23 mouse cellular contexts compared by ENCODE assay signal in genomic region chr3:106936067-106936466, GRCm38 (mm10).
DNase-seq lines count a peak whose midpoint lies in the region; ATAC-seq and TF ChIP-seq lines count a peak whose summit lies in the region.
"Had no signal": no experiment of that assay in that cellular context is flagged by ENCODE, and none has a peak within 500 bp of the region (broad histone marks: within the 10 kb centered on the region; RNA-seq: fewer than 3 reads in every experiment).

No protein-coding gene starts in this region.

- H3K9ac ChIP-seq in forebrain, postnatal 0 days: no peak overlapping the region
- H3K9ac ChIP-seq in forebrain, embryonic 12.5 days: no peak overlapping the region
- H3K9ac ChIP-seq: embryonic facial prominence, embryonic 12.5 days had no signal

- no peak overlapping the region for H3K27ac ChIP-seq in forebrain, postnatal 0 days (ENCODE audit: low read depth, low read length)
- no peak overlapping the region for H3K27ac ChIP-seq in forebrain, embryonic 12.5 days
- H3K27ac ChIP-seq in left cerebral cortex, adult 2 months: peak overlapping the region; percentile 37; the same call in 1 of the 2 replicates
- H3K27ac ChIP-seq: embryonic facial prominence, embryonic 10.5 days; embryonic facial prominence, embryonic 12.5 days had no signal

- no peaks in the 10 kb centered on the region for H3K27me3 ChIP-seq in forebrain, postnatal 0 days (ENCODE audit: insufficient read depth, low read length)
- no peaks in the 10 kb centered on the region for H3K27me3 ChIP-seq in forebrain, embryonic 12.5 days
- H3K27me3 ChIP-seq: CH12.LX; embryonic facial prominence, embryonic 12.5 days; Patski had no signal

- no peak for DNase-seq in forebrain, postnatal 0 days
- no peak for DNase-seq in left cerebral cortex, adult 2 months (ENCODE audit: extremely low spot score in 1 of 2, low spot score in 2 of 2)
- no peak for DNase-seq in left cerebral cortex, adult 9 months (ENCODE audit: low spot score in 2 of 2)
- DNase-seq in kidney, adult 8-10 months: no peak
- DNase-seq: adrenal gland, adult 8-10 months; adrenal gland, postnatal 14 days; adrenal gland, postnatal 36 days; B cell, adult 2 months; cerebellum, adult 11 months; cerebellum, adult 18-20 months; cerebellum, adult 8-10 months; cerebellum, postnatal 10 days; cerebellum, postnatal 25 days had no signal

- no peak overlapping the region for H3K4me2 ChIP-seq in forebrain, postnatal 0 days (ENCODE audit: low read depth)
- H3K4me2 ChIP-seq in forebrain, embryonic 12.5 days: no peak overlapping the region
- H3K4me2 ChIP-seq: embryonic facial prominence, embryonic 12.5 days had no signal

- peaks cover 18% of the 10 kb centered on the region; the same call in 1 of the 2 replicates for H3K9me3 ChIP-seq in forebrain, postnatal 0 days (ENCODE audit: low read length)
- peaks cover 19% of the 10 kb centered on the region for H3K9me3 ChIP-seq in forebrain, embryonic 12.5 days

- ATAC-seq in forebrain, postnatal 0 days: 0 out of 2 replicates have a peak, but pooled peaks have one; percentile 29
- ATAC-seq in forebrain, embryonic 12.5 days (ENCODE audit: low FRiP score): no peak
- ATAC-seq: activated CD4-positive, CD25-positive, alpha-beta regulatory T cell, adult 4 months; CD4-positive, CD25-positive, alpha-beta regulatory T cell, adult 4 months; forebrain, embryonic 14.5 days; forebrain, embryonic 16.5 days; Patski had no signal

- TF ChIP-seq CTCF in forebrain, postnatal 0 days (IDR thresholded peaks at IDR 0.05; ENCODE audit: low read depth): no peak
- TF ChIP-seq CTCF in left cerebral cortex, adult 2 months (IDR thresholded peaks at IDR 0.05): no peak

- no peaks in the 10 kb centered on the region for H3K36me3 ChIP-seq in forebrain, postnatal 0 days (ENCODE audit: insufficient read depth)
- H3K36me3 ChIP-seq in forebrain, embryonic 12.5 days (replicated peaks): no peaks in the 10 kb centered on the region
- H3K36me3 ChIP-seq: embryonic facial prominence, embryonic 10.5 days; embryonic facial prominence, embryonic 12.5 days; G1E had no signal

- H3K4me1 ChIP-seq in forebrain, postnatal 0 days (ENCODE audit: insufficient read depth): no peaks in the 10 kb centered on the region
- H3K4me1 ChIP-seq in forebrain, embryonic 12.5 days: no peaks in the 10 kb centered on the region
- H3K4me1 ChIP-seq: embryonic facial prominence, embryonic 10.5 days; embryonic facial prominence, embryonic 12.5 days had no signal

- intact Hi-C loops in left cerebral cortex, adult 2 months (cut with DNase I): loop anchor here (5.0 kb wide), 1 partner anchor 34 kb away; no protein-coding TSS in a partner anchor

- H3K4me3 ChIP-seq in forebrain, postnatal 0 days (ENCODE audit: low read depth, low read length): no peak overlapping the region
- no peak overlapping the region for H3K4me3 ChIP-seq in forebrain, embryonic 12.5 days (replicated peaks)
- H3K4me3 ChIP-seq in left cerebral cortex, adult 2 months: no peak overlapping the region
- H3K4me3 ChIP-seq: embryonic facial prominence, embryonic 10.5 days; embryonic facial prominence, embryonic 12.5 days had no signal
